Mouse (Mus musculus) layer of hippocampus, postnatal 10 days (tissue): ENCODE results near the gene Kmt2e. TPM values are rescaled to one million over a fixed set of nuclear protein-coding genes. Genes with fewer than 3 reads are reported as not detected.

Experiments used
- DNase-seq, 2 experiments: peaks; one replicate each; pipeline ENCODE4 v3.0.0; 2021; ENCODE audit warnings: low spot score in 2 of 2
- total RNA-seq, 2 experiments: library from RNA; stranded (reverse); gene quantifications; 2 replicates each; pipeline ENCODE4 v1.2.3; 2021

Gene Kmt2e
- total RNA-seq, 2 experiments from 2014 or later: 114 to 131 TPM

- no peak for DNase-seq
Measured at GRCm38 (mm10) chr5:23410040-23410717, 24.1 kb upstream of the Kmt2e start.

- no peak for DNase-seq
Measured at GRCm38 (mm10) chr5:23410718-23411101, 23.5 kb upstream of the Kmt2e start.

- no peak for DNase-seq
Measured at GRCm38 (mm10) chr5:23411640-23412039, 22.6 kb upstream of the Kmt2e start.

- DNase-seq: no peak
Measured at GRCm38 (mm10) chr5:23412247-23412948, 21.8 kb upstream of the Kmt2e start.

GRCm38 (mm10) chr5:23413058-23413457, 21.2 kb upstream of the Kmt2e start:
- no peak for DNase-seq

GRCm38 (mm10) chr5:23413575-23414470, 20.4 kb upstream of the Kmt2e start:
- peak; percentile 51 to 54 for DNase-seq

GRCm38 (mm10) chr5:23414490-23415126, 19.6 kb upstream of the Kmt2e start:
- no peak for DNase-seq

GRCm38 (mm10) chr5:23415571-23416285, 18.5 kb upstream of the Kmt2e start:
- no peak for DNase-seq

GRCm38 (mm10) chr5:23416286-23416643, 18.0 kb upstream of the Kmt2e start:
- DNase-seq: no peak

GRCm38 (mm10) chr5:23417716-23418115, 16.5 kb upstream of the Kmt2e start:
- DNase-seq: no peak

GRCm38 (mm10) chr5:23418147-23418781, 16.0 kb upstream of the Kmt2e start:
- DNase-seq: peak; percentile 83 to 84

GRCm38 (mm10) chr5:23418797-23419595, 15.2 kb upstream of the Kmt2e start:
- no peak for DNase-seq

- DNase-seq: no peak
Measured at GRCm38 (mm10) chr5:23419616-23420170, 14.5 kb upstream of the Kmt2e start.

GRCm38 (mm10) chr5:23420410-23420809, 13.8 kb upstream of the Kmt2e start:
- no peak for DNase-seq

GRCm38 (mm10) chr5:23421440-23421839, 12.8 kb upstream of the Kmt2e start:
- no peak for DNase-seq

- DNase-seq: no peak
Measured at GRCm38 (mm10) chr5:23423036-23423435, 11.2 kb upstream of the Kmt2e start.

GRCm38 (mm10) chr5:23427501-23427900, 6.7 kb upstream of the Kmt2e start:
- no peak for DNase-seq

GRCm38 (mm10) chr5:23431070-23431864, 3.0 kb upstream of the Kmt2e start:
- DNase-seq: no peak
